Mouse (Mus musculus) lung, adult 18-20 months (tissue): Measurements from ENCODE around the gene Riok2.
A peak's percentile ranks its signal among the peaks of the same experiment; 100 is the strongest.

Experiments
- DNase-seq, 2 experiments: peaks; one replicate each; pipeline ENCODE4 v3.0.0; 2022; ENCODE audit warnings: mixed read lengths in 2 of 2

Riok2 gene

DNA sequence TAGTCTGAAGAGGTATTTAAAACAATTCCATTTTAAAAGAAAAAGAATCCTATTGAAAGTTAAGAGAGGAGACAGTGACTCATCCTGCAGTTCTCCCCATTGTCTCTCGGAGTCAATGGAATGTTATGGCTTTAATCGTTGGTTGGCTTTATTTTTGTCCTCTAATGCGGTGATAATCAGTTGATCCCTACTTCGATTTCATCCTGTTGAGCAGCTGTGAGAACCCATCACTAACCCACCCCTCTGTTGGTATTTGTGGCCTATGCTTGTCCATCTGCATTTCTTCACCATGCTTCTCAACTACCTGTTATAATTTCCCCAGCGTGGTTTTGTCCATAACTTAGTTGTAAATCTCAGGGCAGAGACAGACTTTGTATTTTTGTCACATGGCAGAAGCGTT, 34.0 kb downstream of the Riok2 start:
- no peak for DNase-seq

DNA sequence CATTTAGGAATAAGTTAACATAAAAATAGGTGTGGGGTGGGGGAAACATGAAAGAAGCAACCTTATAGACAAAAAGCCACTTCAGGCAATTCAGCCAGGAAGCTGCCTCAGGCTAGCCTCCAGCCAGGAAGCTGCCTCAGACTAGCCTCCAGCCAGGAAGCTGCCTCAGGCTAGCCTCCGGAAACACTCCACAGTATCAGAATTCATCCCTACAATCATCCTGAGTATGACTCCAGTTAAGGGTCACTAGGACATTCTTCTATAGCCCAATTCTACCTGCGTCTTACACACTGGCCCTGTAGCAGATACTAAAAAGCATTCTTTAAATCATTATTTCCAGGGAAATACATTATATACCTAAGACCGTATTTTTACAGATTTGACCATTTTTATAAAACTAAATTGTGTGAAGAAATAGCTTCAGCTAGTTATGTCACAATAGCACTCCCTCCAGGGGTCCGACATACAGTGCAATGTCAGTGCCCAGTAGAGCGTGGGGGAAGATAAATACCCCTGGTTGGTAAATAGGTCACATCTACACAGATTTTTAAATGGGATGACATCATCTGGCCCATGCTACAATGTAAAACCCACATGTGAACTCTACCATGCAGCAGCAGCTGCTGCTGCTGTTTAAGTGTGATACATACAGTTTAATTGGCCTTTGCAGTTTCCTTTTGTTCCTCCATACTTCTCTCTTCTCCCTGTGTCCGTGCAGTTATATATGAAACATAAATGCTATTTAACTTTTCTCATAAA, 34.8 kb downstream of the Riok2 start:
- DNase-seq, result no peak

DNA sequence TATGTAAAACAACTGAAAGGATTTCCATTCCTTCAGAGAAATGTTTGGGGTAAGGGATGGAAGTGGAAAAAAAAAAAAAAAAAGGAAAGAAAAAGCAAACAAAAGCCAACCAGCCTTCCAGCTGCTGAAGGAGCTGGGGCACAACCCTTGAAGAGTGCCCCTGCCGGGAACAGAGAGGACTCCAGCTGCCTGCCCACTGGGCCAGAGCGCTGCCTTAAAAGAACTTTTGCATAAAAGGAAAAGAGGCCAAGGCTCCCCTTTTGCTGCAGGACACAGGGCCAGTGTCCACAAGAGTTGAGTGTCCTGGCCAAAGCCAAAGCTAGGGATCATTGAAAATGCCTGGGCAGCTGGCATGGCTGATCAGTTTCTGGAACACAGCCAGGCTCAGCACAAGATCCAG, 35.5 kb downstream of the Riok2 start:
- DNase-seq, result peak in 1 of 2 experiments; percentile 2

DNA sequence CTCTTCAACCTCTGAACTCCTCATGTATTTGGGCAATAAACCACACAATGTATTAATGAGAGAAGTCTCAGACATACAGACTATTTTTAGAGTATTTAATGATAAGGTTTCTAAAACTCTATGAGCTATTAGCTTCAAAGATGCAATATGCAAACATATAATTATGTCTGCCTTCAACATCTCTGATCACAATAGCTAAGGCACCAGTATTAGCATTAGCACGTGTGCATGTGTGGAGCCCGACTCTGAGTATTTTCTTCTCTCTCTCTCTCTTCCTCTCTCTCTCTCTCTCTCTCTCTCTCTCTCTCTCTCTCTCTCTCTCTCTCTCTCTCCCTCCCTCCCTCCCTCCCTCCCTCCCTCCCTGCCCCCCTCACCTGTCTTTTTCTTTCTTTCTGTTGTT, 37.3 kb downstream of the Riok2 start:
- DNase-seq, result no peak

DNA sequence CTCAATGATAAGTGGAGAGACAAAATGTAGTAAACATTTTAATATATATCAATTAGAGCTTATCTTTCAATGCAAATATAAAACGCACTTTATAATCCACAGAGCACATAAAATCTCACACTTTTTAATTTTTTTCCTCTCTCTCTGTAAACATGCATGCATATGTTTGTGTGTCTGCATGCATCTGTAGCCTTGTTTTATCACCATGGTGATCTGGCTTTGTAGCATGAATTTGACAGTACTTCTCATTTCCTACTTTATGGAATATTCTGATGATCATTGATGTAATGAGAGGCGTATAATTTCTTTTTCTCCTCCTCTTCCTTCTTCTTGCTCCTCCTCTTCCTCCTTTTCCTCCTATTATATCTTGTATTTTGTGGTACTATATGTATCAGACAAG, 38.1 kb downstream of the Riok2 start:
- no peak for DNase-seq

DNA sequence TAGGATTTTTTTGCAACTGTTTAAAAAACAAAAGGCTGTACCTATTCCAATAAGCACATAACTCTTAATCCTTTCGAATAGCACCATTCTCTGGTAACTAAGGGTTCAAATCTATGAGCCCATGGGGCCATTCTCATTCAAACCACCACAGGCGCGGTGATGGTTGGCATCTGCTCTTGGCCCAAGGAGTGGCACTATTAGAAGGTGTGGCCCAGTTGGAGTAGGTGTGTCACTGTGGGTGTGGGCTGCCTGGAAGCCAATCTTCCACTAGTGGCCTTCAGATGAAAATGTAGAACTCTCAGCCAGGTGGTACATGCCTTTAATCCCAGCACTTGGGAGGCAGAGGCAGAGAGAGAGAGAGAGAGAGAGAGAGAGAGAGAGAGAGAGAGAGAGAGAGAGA, 40.1 kb downstream of the Riok2 start:
- DNase-seq, result no peak

DNA sequence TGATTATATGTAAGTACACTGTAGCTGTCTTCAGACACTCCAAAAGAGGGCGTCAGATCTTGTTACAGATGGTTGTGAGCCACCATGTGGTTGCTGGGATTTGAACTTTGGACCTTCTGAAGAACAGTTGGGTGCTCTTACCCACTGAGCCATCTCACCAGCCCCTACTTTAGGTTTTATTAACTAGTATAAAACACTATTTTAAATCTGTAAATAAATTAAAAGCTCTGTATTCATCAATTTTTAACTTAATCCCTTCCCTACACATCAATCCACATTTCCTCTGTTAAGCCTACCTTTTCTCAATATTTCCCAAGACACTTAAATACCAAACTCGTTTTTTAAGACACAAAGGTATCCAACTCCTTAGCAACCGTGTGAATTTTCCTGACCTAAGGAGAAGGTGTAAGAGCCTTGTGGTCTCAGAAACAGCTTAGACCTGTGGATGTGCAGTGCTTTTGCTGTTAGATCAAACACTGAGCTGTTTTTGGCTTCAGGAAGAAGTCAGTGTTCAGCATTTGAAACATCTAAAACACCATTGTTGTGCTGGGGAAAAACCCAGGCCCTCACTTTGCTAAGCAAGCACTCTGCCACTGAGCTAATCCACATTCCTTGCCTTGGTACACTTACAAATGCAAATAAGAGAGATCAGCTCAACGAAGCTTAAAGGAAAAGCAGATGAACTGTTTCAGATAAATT, 50.6 kb downstream of the Riok2 start:
- DNase-seq, result peak in 1 of 2 experiments; percentile 20

DNA sequence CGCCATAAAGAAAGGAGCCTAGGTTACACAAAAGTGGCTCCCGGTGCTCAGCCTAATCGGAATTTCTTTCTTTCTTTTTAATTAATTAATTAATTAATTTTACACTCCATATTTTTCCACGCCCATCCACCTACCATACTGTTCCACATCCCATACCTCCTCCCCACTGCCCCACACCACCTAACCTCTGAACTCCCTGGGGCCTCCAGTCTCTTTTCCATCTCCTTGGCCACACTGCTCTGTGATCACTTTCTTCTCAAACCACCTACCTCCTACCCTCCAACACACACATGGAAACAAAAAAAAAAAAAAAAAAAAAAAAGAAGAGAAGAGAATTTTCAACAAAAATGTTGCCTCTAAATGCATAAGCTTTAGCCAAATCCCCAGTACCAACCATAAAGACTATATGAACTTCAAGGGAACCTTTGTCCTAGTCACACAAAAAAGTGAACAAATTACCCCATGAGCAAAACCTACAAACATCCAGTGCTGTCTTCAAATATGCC, 51.3 kb downstream of the Riok2 start:
- DNase-seq, result no peak

DNA sequence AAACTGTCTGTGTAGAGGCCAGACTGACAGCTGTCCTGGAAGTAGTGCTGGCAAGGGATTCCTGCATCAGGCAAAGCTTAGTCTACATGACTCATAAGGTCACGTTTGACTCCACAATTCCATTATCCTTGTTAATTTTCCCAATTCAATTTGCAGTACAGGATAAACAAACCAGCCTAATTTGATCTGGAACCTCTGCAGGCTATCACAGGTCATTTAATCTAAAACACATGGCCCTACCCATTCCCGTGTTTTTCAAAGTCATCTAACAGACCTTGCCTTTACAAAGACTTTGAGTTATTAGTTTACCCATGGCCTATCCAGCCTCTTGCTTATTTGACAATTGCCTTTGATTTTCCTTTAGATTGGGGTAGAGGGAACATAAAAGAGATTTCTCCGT, 51.8 kb downstream of the Riok2 start:
- DNase-seq, result no peak

DNA sequence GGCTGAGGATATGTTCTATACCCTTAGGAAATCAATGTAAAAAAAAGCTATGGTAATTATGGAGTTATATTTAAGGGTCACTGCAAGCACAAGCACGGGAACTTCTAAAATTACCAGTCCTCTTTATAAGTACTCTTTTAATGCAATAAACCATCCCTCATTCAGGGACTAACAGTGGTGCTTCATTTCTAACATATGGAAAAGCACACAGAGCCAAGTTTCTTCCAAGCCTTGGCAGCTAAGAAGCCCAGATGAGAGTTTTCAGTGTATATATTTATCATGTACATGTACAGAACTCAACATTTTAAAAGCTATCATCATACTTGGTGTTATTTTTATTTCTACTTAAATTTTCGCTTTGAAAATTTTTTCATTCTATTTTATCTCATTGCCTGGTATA, 54.8 kb downstream of the Riok2 start:
- no peak for DNase-seq

DNA sequence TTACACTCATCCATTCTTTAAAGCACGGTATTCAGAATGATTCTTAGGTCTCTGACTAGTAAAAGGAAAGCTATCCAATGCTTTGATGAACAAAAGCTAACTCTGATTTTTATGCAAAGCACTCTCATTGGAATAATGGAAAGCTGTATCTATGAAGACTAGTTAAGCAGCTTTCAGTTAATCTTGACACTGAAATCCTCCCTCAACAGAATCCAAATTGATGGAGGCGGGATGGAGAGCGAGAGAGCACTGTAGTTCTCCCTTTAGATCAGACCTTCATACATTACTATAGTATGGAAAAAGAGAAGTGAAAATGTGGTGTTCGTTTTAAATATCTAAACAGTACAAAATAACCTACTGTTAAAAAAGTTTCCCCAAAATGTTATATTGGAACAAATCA, 59.6 kb downstream of the Riok2 start:
- no peak for DNase-seq

DNA sequence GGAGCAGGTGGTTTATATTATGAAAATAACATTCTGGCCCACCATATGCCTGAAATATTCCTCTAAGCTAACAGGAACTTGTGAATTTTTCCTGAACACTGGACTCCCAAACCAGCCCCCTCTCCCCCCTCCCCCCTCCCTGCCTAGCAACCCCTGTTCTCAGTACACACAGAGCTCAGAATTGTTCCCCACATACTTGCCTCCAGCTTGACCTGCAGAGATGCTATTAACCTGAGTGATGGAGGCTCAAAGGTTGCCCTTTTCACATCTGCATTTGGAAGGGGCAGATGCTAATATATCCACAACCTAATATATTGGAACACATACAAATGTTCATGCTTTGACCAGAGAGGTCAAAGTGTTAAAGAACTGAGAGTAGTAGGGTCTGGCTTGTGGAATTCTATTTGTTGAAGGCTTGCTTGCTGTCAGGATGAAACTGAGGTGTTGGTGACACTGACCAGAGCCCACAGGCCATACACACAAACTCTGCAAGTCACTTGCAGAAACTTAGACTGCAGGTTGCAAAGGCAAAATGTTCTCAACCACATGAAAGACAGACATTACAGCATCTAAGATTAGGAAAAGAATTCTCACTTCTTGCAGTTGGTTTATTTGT, 64.6 kb downstream of the Riok2 start:
- DNase-seq, result no peak

DNA sequence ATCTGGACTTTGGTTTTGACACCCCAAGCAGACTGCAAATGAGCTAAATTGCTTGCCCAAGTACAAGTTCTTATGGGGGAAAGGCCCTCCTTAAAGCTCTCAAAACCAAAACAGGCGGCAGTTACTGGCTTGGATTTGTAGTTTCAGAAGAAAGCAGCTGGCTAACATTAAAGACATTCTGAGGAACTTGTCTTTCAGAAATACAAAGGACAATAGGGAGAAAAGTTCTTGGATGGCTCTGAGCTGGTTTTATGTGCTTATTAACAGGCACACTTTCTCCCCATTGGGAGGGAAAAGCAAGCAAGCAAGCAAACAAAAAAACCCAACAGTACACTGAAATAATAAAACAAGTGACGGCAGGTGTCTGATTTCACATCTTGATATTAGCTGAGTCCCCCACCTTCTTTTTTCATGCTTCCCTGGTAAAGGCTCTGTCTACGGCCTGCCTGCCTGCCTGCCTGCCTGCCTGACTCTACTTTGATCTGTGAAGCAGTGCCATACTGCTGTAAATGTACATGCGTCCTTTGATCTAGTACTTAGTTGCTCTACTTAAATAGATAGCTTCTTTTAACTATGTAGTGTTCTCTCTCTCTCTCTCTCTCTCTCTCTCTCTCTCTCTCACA, 67.9 kb downstream of the Riok2 start:
- no peak for DNase-seq

DNA sequence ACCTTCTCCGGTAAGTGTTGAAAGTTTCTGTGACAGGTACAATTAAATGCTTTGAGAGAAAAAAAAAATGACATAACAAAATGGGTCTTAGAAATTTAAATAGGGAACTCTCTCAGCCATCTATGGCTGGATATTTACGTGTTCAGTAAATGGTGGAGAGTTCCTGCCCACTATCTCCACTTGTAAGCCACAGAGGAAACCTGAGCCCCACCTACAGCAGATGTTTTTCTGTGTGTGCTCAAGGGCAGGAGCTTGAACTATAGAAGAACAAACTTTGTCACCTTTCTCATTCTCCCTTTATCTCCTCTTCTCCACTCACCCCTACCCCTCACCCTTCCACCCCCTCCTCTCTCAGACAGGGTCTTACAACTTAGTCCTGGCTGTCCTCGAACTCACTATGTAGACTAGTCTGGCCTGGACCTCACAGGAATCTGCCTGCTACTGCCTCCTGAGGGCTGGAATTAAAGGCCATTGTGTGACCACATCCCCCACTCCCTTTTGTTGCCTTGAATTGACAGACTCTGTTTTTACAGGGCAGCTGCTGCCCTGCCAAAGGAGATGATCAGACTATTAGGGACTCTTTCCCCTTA, 70.3 kb downstream of the Riok2 start:
- no peak for DNase-seq
